9 mouse cellular contexts compared by ENCODE assay signal in genomic region chr3:151222407-151222806, GRCm38 (mm10).
DNase-seq lines count a peak whose midpoint lies in the region; ATAC-seq lines count a peak whose summit lies in the region.
"Had no signal": no experiment of that assay in that cellular context is flagged by ENCODE, and none has a peak within 500 bp of the region (broad histone marks: within the 10 kb centered on the region; RNA-seq: fewer than 3 reads in every experiment).

No protein-coding gene starts in this region.

- H3K9ac ChIP-seq in hindbrain, embryonic 12.5 days = no peak overlapping the region

- H3K36me3 ChIP-seq in hindbrain, embryonic 12.5 days = no peaks in the 10 kb centered on the region
- H3K36me3 ChIP-seq in hindbrain, embryonic 10.5 days = no peaks in the 10 kb centered on the region

- no peak overlapping the region for H3K4me3 ChIP-seq in hindbrain, embryonic 12.5 days
- H3K4me3 ChIP-seq in hindbrain, embryonic 10.5 days = no peak overlapping the region

- no peaks in the 10 kb centered on the region for H3K4me1 ChIP-seq in hindbrain, embryonic 12.5 days
- H3K4me1 ChIP-seq in hindbrain, embryonic 10.5 days (replicated peaks) = no peaks in the 10 kb centered on the region

- H3K9me3 ChIP-seq in hindbrain, embryonic 12.5 days (replicated peaks) = no peaks in the 10 kb centered on the region
- H3K9me3 ChIP-seq in hindbrain, embryonic 10.5 days = no peaks in the 10 kb centered on the region

- no peaks in the 10 kb centered on the region for H3K27me3 ChIP-seq in hindbrain, embryonic 12.5 days
- H3K27me3 ChIP-seq in hindbrain, embryonic 10.5 days (ENCODE audit: insufficient read depth, poor library complexity, severe bottlenecking) = no peaks in the 10 kb centered on the region

- intact Hi-C loops in heart, postnatal 25 days (cut with DNase I) = no loop called here

- ATAC-seq in hindbrain, embryonic 12.5 days (ENCODE audit: low FRiP score) = peak; percentile 32; the same call in 1 of the 2 replicates
- ATAC-seq in hematopoietic stem cell, adult 5-6 weeks (replicated peaks in 1 of 2; ENCODE audit: insufficient read depth in 1 of 2, low FRiP score in 2 of 2, low TSS enrichment in 1 of 2, low read depth in 1 of 2, poor library complexity in 2 of 2, severe bottlenecking in 2 of 2) = peak; percentile 67 to 74; a peak in 3 of 4 replicates

- no peak overlapping the region for H3K4me2 ChIP-seq in hindbrain, embryonic 12.5 days (replicated peaks)

- DNase-seq in hindbrain, embryonic 10.5 days (ENCODE audit: low spot score) = no peak
- DNase-seq in A20 (ENCODE audit: low read depth, low spot score) (peak; percentile 46), R1 (ENCODE audit: low read depth, low spot score) (peak; percentile 32)
- DNase-seq in adrenal gland, postnatal 25 days = no peak
- no peak for DNase-seq in heart, postnatal 25 days (ENCODE audit: low spot score)
- DNase-seq in adrenal gland, postnatal 10 days = no peak
- DNase-seq: adrenal gland, adult 8-10 months had no signal

- 12% methylated on average over 3 of the region's 3 CpGs for WGBS in hindbrain, embryonic 12.5 days
- WGBS in hindbrain, embryonic 10.5 days = 18% methylated on average over 3 of the region's 3 CpGs

- H3K27ac ChIP-seq in hindbrain, embryonic 12.5 days = no peak overlapping the region
- H3K27ac ChIP-seq in hindbrain, embryonic 10.5 days = no peak overlapping the region

Comparison
In these comparisons a context has a peak if more than half of its experiments do, and no peak if none do; other contexts are left out.
1. DNase-seq: peak in A20 (single experiment) and R1 (single experiment); none in hindbrain, embryonic 10.5 days (single experiment), adrenal gland, postnatal 25 days (single experiment), heart, postnatal 25 days (single experiment) and adrenal gland, postnatal 10 days (single experiment).